Mouse (Mus musculus) large intestine, adult 2 months (tissue): ENCODE data around the gene Pcsk5. TPM values are rescaled to one million over a fixed set of nuclear protein-coding genes. Genes with fewer than 3 reads are reported as not detected.

Experiments
- DNase-seq: peaks from one replicate; pipeline ENCODE4 v3.0.0-alpha.2; 2012; ENCODE audit warnings: low read depth, low spot score
- WGBS: fragments of 180-500 bp; shearing (Covaris S2); methylation state at CpG from one replicate; pipeline ENCODE4 v1.1.7; 2018; 5-methylcytosine and 5-hydroxymethylcytosine counted together
- polyA plus RNA-seq: library from polyadenylated mRNA; depleted of rRNA; stranded (reverse); fragments of >200 nt; gene quantifications from 2 replicates; pipeline ENCODE4 v1.2.3, GENCODE M21; 2012

Gene Pcsk5
- polyA plus RNA-seq, 1 experiment, result 12.9 TPM

DNA sequence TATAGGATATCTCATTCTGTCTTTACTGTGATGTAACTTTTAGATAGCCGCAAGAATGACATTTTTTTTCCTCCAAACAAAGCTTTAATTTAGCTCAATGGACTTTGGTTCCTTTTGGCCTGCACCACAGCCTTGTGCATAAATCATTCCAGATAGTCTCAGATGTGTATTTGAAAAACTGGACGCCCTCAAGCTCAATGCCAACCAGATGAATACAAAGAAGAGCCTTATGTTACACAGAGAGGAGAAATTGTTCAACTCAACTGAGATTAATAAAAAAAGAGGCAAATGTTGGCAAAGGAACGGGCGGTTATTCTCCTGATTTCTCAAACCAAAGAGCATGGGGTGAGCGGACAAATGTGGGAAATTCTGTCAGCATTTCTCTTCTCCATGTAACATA, 75.8 kb downstream of the Pcsk5 start:
- no peak for DNase-seq
- WGBS, result 72% methylated on average over 5 of the region's 5 CpGs

DNA sequence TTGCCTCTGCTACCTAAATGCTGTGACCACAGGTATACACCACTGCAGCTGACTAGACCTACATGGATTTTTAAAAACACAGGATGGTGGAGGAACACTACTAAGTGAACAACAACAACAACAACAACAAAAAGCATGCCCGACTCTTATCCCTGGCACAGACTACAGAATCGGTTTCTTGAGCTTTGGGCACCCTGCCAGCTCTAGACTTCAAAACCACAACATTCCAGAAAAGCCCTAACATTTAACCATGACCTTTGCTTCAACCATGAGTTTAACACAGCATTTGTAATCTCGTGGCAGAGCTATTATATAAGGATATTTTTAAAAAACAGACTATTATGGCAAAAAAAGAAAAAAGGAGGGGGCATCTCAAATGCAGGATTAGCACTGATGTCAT, 84.6 kb downstream of the Pcsk5 start:
- DNase-seq, result no peak
- 28% methylated on average over 3 of the region's 3 CpGs for WGBS

DNA sequence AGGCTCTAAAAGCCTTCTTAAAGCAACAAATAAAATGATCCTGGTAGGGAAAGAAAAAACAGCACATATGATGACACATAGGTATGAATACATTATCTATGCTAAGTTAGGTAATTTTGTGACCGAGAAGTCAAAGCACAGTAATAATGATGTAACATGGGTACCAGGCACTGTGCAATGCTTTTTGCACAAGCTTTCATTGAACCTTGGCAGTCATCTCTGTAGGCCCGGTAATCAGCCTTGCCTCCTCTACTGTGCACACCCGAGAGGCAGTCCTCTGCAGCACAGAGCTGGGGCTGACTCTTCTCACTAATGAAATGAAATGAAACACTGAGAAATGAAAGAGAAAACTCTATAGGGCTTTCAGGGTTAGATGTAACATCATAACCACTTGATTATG, 89.1 kb downstream of the Pcsk5 start:
- no peak for DNase-seq
- 87% methylated on average over 3 of the region's 3 CpGs for WGBS

DNA sequence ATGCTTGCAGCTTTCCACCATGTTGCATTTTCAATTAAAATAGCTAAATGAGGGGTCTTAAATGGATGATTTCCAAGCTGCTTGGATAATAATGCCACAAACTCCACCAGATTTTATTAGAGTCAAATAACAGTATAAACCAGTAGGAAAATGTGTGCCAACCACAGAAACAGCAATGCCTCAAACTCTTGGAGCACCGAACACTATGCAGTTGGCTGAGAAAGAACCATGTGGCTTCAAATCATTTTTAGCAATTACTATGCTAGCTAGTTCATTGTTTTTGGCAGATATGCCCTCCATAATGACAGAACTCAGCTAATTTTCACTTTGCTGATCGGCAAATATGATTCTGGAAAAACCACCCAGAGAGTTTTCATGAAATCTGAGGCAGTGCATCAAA, 92.1 kb downstream of the Pcsk5 start:
- WGBS, result 89% methylated on average over 2 of the region's 2 CpGs
- DNase-seq, result no peak

- 41% methylated on average over 8 of the region's 8 CpGs for WGBS
- DNase-seq, result no peak
Observed at GRCm38 (mm10) chr19:17744474-17745069, 92.9 kb downstream of the Pcsk5 start.

DNA sequence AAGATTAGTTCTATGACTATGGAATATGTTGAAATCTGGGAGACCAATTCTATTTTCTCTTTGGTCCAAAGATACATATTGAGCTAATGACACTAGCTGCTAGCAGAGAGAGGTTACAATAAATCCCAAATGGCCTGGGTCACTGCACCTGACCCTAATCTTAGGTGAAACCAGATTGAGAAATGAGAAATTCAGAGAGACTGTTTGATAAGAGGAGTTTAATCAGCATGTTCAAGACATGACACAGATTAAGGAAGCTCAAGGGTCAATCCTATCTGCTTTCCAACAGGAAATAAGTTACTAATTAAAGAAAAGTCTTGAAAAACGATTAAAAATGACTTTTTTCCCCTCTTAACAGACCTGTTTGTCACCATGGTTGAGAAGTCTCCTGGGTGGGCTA, 96.0 kb downstream of the Pcsk5 start:
- 13% methylated on average over 1 of the region's 1 CpGs for WGBS
- no peak for DNase-seq

DNA sequence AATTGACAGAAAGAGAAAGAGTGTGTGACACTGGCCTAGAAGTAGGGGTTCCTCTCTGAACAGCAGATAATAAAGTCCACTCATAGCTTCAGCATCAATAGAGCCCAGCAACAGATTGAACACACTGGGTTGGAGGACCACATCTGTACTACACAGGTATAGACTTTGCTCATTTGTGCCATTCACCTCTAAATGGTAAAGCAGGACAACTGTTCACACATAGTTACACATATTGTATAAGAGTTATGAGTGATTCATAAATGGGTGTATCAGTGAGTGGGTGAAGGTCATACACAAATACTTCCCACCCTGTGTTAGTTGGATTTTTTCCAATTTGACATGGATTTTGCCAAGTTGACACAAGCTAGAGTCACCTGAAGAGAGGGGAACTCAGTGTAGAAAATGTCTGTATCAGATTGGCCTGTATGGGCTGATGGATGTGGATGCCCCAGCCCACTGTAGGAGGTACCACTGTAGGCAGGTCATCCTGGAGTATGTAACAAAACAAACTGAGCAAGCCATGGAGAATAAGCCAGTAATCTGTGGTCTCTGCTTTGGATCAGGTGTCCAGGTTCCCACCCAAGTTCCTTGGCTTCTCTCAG, 104.7 kb downstream of the Pcsk5 start:
- no peak for DNase-seq

DNA sequence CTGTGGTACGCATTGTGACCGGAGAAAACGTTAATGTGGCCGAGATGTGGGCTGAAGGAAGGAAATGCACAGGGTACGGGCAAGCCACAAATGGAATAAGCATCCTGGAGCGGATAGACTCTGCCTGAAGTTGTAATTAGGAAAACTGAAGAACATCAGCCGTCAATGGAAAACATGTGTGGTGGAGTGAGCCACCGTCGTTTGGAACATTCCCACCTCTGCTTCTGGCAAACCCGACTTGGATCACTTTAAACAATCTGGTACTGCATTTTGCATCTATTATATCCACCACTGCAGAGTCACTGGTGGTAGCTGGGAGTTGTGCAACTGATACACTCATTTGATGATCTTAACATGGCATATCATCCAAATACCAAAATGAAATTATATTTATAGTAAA, 120.4 kb downstream of the Pcsk5 start:
- WGBS, result 88% methylated on average over 10 of the region's 10 CpGs
- DNase-seq, result no peak

DNA sequence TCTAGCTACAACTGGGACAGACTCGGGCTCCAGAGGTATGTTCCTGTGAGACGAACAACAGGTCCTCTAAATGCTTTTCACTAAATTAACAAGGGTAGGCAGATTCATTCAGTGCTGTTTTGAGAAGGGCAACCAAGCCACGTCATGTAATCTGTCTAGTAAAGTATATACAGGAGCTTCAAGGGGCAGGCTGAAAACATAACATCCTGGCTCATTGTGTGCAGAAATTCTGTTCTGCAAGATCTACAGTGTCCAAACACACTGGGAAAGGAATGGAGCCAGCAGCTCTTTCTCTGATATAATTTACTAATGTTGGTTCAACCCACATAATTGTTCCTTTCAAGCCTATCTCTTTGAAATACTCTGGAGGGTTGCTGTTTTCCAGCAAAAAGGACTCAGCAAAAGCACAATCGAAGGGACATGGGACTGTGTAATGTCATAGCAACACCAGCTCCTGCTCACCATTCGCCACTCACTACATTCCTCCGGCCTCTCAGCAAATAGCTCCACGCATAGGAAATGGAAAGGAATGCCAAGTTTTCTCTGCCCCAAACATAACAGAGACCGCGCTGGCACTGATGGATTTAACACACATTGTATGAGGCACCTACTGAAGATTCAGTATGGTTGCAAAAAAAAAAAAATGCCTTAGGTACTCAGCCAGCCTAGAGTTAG, 122.0 kb downstream of the Pcsk5 start:
- WGBS, result 71% methylated on average over 9 of the region's 9 CpGs
- DNase-seq, result no peak

DNA sequence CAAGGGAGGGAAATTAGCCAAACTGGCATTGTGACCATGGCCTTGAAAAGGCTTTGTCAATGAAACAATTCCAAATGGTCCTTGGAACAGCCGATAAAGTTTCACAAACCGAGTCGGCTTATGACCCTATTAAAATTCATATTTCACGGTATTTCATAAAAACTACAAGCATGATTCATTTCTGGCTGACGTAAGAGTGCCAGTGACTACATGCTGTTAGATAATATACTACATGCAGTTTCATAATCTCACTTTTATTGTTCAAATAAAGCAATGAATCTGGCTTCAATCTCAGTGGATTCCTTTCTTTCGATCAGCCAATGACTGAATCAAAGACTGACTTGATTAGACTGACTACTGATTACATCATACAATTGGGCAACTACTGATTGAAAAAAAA, 145.8 kb downstream of the Pcsk5 start:
- peak; percentile 27 for DNase-seq
- 41% methylated on average over 6 of the region's 6 CpGs for WGBS

- DNase-seq, result no peak
- WGBS, result 81% methylated on average over 7 of the region's 7 CpGs
Observed at GRCm38 (mm10) chr19:17678371-17678770, 159.1 kb downstream of the Pcsk5 start.

DNA sequence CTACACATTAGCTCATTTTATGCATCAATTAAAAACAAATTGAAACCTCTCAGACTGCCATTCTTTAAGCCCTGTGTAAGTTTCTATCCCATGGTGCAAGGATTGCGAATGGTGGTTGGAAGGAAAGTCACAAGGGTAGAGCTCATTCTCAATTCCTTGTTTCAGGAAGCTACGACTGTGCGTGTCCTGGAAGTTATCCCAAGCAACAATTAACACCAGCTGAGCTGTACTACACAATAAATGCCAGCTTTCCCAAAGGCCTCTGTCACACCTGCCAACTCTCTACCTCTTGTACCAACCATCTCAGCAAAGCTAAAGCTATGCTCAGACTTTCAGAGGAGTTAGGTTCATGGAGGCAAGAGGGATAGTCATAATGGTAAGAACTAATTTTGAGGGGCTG, 174.8 kb downstream of the Pcsk5 start:
- WGBS, result 90% methylated on average over 3 of the region's 3 CpGs

GRCm38 (mm10) chr19:17662271-17662670, 175.2 kb downstream of the Pcsk5 start:
- WGBS, result 80% methylated on average over 6 of the region's 6 CpGs
- DNase-seq, result no peak

More for the DNA sequence above, 174.8 kb downstream of the Pcsk5 start:
- DNase-seq, result no peak

GRCm38 (mm10) chr19:17659321-17659720, 178.1 kb downstream of the Pcsk5 start:
- no peak for DNase-seq
- WGBS, result 48% methylated on average over 3 of the region's 3 CpGs

- 56% methylated on average over 5 of the region's 5 CpGs for WGBS
Observed at GRCm38 (mm10) chr19:17650831-17651502, 186.5 kb downstream of the Pcsk5 start.

GRCm38 (mm10) chr19:17649967-17650366, 187.5 kb downstream of the Pcsk5 start:
- no peak for DNase-seq
- WGBS, result 70% methylated on average over 3 of the region's 3 CpGs

More at GRCm38 (mm10) chr19:17650831-17651502, 186.5 kb downstream of the Pcsk5 start:
- no peak for DNase-seq

DNA sequence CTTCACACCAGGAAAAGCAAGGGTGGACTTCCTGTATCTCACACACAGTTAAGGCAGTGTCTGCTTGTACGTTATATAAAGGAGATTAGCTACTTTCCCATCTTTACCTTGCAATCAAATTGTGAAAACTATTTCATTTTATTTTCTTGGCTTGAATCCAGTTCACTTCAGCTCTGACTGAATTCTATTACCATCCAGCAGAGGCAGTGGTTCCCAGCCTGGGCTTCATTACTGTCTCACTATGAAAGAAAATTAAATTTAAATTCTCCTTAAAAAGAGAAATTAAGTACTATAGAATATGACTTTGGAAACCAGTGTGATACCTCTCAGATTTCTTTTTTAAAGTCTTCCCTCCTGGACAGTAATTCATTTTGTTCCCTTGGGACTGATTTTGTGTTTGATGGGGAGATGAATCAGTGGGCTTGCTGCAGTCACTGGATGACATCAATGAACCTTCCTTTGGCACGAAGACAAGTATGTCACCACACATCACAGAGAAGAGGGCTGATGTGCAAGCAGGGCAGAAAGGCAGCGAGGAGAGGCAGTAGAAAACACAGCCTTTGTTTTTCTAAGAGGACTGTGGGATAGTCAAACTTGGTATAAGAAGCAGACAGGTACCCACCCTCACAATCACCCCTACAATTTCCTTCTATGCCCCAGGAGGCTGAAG, 194.2 kb downstream of the Pcsk5 start:
- 62% methylated on average over 3 of the region's 3 CpGs for WGBS
- no peak for DNase-seq

DNA sequence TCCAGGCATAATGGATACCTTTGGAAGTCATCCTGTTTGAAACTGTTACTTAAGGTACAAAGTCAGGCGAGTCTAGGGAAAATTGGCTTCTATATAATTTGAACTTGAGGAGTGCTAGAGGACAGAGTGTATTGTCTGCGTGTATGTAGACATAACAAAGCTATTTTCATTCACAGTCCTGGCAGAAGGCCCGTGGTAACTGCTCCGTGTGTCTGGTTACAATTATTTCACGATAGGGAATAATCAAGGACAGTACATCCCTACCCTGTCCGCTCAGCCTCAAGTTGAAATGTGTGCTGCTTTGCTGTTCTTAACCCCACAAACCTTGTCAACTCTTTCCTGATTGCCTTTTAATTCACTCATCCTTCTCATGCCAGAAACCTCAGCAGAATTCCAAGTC, 201.4 kb downstream of the Pcsk5 start:
- WGBS, result 66% methylated on average over 6 of the region's 6 CpGs
- DNase-seq, result no peak

- whole genome bisulfite sequencing, result 53% methylated on average over 4 of the region's 4 CpGs
- DNase-seq, result no peak
Observed at GRCm38 (mm10) chr19:17615646-17616045, 221.8 kb downstream of the Pcsk5 start.

- WGBS, result 58% methylated on average over 1 of the region's 1 CpGs
Observed at GRCm38 (mm10) chr19:17606510-17606909, 230.9 kb downstream of the Pcsk5 start.

More at GRCm38 (mm10) chr19:17606510-17606909, 230.9 kb downstream of the Pcsk5 start:
- no peak for DNase-seq
